Mouse (Mus musculus): Measurements from ENCODE around the gene Slc35c2. TPM values are rescaled to one million over a fixed set of nuclear protein-coding genes. Genes with fewer than 3 reads are reported as not detected.

Slc35c2 gene
- polyA plus RNA-seq, 1 experiment = 58.7 TPM

GRCm38 (mm10) chr2:165273589-165273988, 14.1 kb downstream of the Slc35c2 start:
- Histone ChIP-seq H3K4me3 (ENCODE audit: control insufficient read depth, low read depth, low read length) (no peak overlapping the region), H3K27me3 (ENCODE audit: control insufficient read depth, insufficient read depth, low read length) (no peaks in the 10 kb centered on the region), H3K27ac (ENCODE audit: control insufficient read depth, insufficient read depth, low read depth, low read length) (no peak overlapping the region), H3K4me1 (ENCODE audit: control insufficient read depth, insufficient read depth, low read length) (no peaks in the 10 kb centered on the region), H3K36me3 (ENCODE audit: control insufficient read depth, insufficient read depth, low read length) (peaks cover 4% of the 10 kb centered on the region; the same call in 1 of the 2 replicates)
- no peak for TF ChIP-seq CTCF (IDR thresholded peaks at IDR 0.05; ENCODE audit: control insufficient read depth, insufficient read depth, insufficient replicate concordance, low read depth, low read length)
- TF ChIP-seq POLR2A (IDR thresholded peaks at IDR 0.05; ENCODE audit: control insufficient read depth, low read depth, low read length) = no peak

GRCm38 (mm10) chr2:165271326-165271725, 16.3 kb downstream of the Slc35c2 start:
- no peaks in the 10 kb centered on the region for H3K4me1 ChIP-seq (ENCODE audit: control insufficient read depth, insufficient read depth, low read length)

GRCm38 (mm10) chr2:165270858-165271257, 16.8 kb downstream of the Slc35c2 start:
- no peak for TF ChIP-seq CTCF (IDR thresholded peaks at IDR 0.05; ENCODE audit: control insufficient read depth, insufficient read depth, insufficient replicate concordance, low read depth, low read length)
- TF ChIP-seq POLR2A (IDR thresholded peaks at IDR 0.05; ENCODE audit: control insufficient read depth, low read depth, low read length) = no peak
- Histone ChIP-seq H3K4me1 (ENCODE audit: control insufficient read depth, insufficient read depth, low read length) (no peaks in the 10 kb centered on the region), H3K27ac (ENCODE audit: control insufficient read depth, insufficient read depth, low read depth, low read length) (no peak overlapping the region), H3K27me3 (ENCODE audit: control insufficient read depth, insufficient read depth, low read length) (no peaks in the 10 kb centered on the region), H3K36me3 (ENCODE audit: control insufficient read depth, insufficient read depth, low read length) (no peaks in the 10 kb centered on the region), H3K4me3 (ENCODE audit: control insufficient read depth, low read depth, low read length) (no peak overlapping the region)

More at GRCm38 (mm10) chr2:165271326-165271725, 16.3 kb downstream of the Slc35c2 start:
- Histone ChIP-seq H3K4me3 (ENCODE audit: control insufficient read depth, low read depth, low read length) (no peak overlapping the region), H3K27ac (ENCODE audit: control insufficient read depth, insufficient read depth, low read depth, low read length) (no peak overlapping the region), H3K27me3 (ENCODE audit: control insufficient read depth, insufficient read depth, low read length) (no peaks in the 10 kb centered on the region), H3K36me3 (ENCODE audit: control insufficient read depth, insufficient read depth, low read length) (no peaks in the 10 kb centered on the region)
- TF ChIP-seq POLR2A (IDR thresholded peaks at IDR 0.05; ENCODE audit: control insufficient read depth, low read depth, low read length) (no peak), CTCF (IDR thresholded peaks at IDR 0.05; ENCODE audit: control insufficient read depth, insufficient read depth, insufficient replicate concordance, low read depth, low read length) (no peak)

DNA sequence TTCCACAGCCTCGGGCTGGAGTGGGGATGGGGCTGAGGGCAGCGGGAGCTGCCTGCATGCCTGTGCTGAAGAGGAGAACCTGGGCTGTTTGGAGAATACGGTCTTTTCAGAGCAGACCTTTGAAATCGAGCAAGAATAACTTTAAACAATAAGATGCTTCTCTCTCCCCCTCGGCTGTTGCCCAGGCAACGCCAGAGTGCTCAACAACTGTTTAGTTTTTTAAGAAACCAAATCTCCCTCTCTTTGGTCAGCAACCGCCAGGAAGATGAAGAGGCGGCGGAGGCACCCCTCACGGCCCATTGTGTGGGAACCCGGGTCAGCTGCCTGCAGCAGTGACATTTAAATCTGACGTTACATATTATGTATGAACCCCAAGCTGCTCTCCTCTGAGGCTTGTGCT, 20.9 kb downstream of the Slc35c2 start:
- H3K27ac ChIP-seq (ENCODE audit: control insufficient read depth, insufficient read depth, low read depth, low read length) = no peak overlapping the region
- H3K4me1 ChIP-seq (ENCODE audit: control insufficient read depth, insufficient read depth, low read length) = peaks cover 6% of the 10 kb centered on the region; the same call in 1 of the 2 replicates
- no peak for TF ChIP-seq CTCF (IDR thresholded peaks at IDR 0.05; ENCODE audit: control insufficient read depth, insufficient read depth, insufficient replicate concordance, low read depth, low read length)
- TF ChIP-seq POLR2A (IDR thresholded peaks at IDR 0.05; ENCODE audit: control insufficient read depth, low read depth, low read length) = no peak
- H3K27me3 ChIP-seq (ENCODE audit: control insufficient read depth, insufficient read depth, low read length) = no peaks in the 10 kb centered on the region
- H3K4me3 ChIP-seq (ENCODE audit: control insufficient read depth, low read depth, low read length) = no peak overlapping the region
- no peaks in the 10 kb centered on the region for H3K36me3 ChIP-seq (ENCODE audit: control insufficient read depth, insufficient read depth, low read length)

GRCm38 (mm10) chr2:165263861-165264260, 23.8 kb downstream of the Slc35c2 start:
- Histone ChIP-seq H3K36me3 (ENCODE audit: control insufficient read depth, insufficient read depth, low read length) (no peaks in the 10 kb centered on the region), H3K27me3 (ENCODE audit: control insufficient read depth, insufficient read depth, low read length) (no peaks in the 10 kb centered on the region), H3K4me3 (ENCODE audit: control insufficient read depth, low read depth, low read length) (no peak overlapping the region), H3K27ac (ENCODE audit: control insufficient read depth, insufficient read depth, low read depth, low read length) (no peak overlapping the region), H3K4me1 (ENCODE audit: control insufficient read depth, insufficient read depth, low read length) (peaks cover 6% of the 10 kb centered on the region; the same call in 1 of the 2 replicates)
- TF ChIP-seq POLR2A (IDR thresholded peaks at IDR 0.05; ENCODE audit: control insufficient read depth, low read depth, low read length) = no peak
- TF ChIP-seq CTCF (IDR thresholded peaks at IDR 0.05; ENCODE audit: control insufficient read depth, insufficient read depth, insufficient replicate concordance, low read depth, low read length) = no peak

GRCm38 (mm10) chr2:165262274-165262990, 25.2 kb downstream of the Slc35c2 start:
- Histone ChIP-seq H3K27me3 (ENCODE audit: control insufficient read depth, insufficient read depth, low read length) (no peaks in the 10 kb centered on the region), H3K4me1 (ENCODE audit: control insufficient read depth, insufficient read depth, low read length) (peaks cover 6% of the 10 kb centered on the region; the same call in 1 of the 2 replicates), H3K4me3 (ENCODE audit: control insufficient read depth, low read depth, low read length) (no peak overlapping the region), H3K36me3 (ENCODE audit: control insufficient read depth, insufficient read depth, low read length) (no peaks in the 10 kb centered on the region), H3K27ac (ENCODE audit: control insufficient read depth, insufficient read depth, low read depth, low read length) (no peak overlapping the region)
- TF ChIP-seq CTCF (IDR thresholded peaks at IDR 0.05; ENCODE audit: control insufficient read depth, insufficient read depth, insufficient replicate concordance, low read depth, low read length) (no peak), POLR2A (IDR thresholded peaks at IDR 0.05; ENCODE audit: control insufficient read depth, low read depth, low read length) (no peak)

GRCm38 (mm10) chr2:165259859-165260258, 27.8 kb downstream of the Slc35c2 start:
- Histone ChIP-seq H3K27me3 (ENCODE audit: control insufficient read depth, insufficient read depth, low read length) (no peaks in the 10 kb centered on the region), H3K27ac (ENCODE audit: control insufficient read depth, insufficient read depth, low read depth, low read length) (no peak overlapping the region), H3K36me3 (ENCODE audit: control insufficient read depth, insufficient read depth, low read length) (no peaks in the 10 kb centered on the region), H3K4me3 (ENCODE audit: control insufficient read depth, low read depth, low read length) (no peak overlapping the region), H3K4me1 (ENCODE audit: control insufficient read depth, insufficient read depth, low read length) (peaks cover 6% of the 10 kb centered on the region; the same call in 1 of the 2 replicates)
- no peak for TF ChIP-seq POLR2A (IDR thresholded peaks at IDR 0.05; ENCODE audit: control insufficient read depth, low read depth, low read length)
- no peak for TF ChIP-seq CTCF (IDR thresholded peaks at IDR 0.05; ENCODE audit: control insufficient read depth, insufficient read depth, insufficient replicate concordance, low read depth, low read length)
